Mouse (Mus musculus) limb, embryonic 14.5 days (tissue): Measurements from ENCODE around the gene Plekhj1. TPM values are rescaled to one million over a fixed set of nuclear protein-coding genes. Genes with fewer than 3 reads are reported as not detected.

Source experiments
- ATAC-seq: fragments of 200-750 bp; cut with Nextera tagmentation; 2 replicates; pipeline ENCODE4 v1.8.0; 2017; ENCODE audit warnings: low read depth, moderate number of reproducible peaks, moderate TSS enrichment; ENCODE audit not compliant: low FRiP score
- DNase-seq: peaks from one replicate; pipeline ENCODE4 v3.0.0-alpha.2; 2015; ENCODE audit warnings: low spot score
- H3K27ac ChIP-seq: fragments of 300-500 bp; sonication (generic); replicated peaks from 2 replicates; pipeline ENCODE4 v1.5.1; 2014; ENCODE audit warnings: low read depth, mild to moderate bottlenecking, low read length, moderate library complexity, mixed read lengths
- H3K27me3 ChIP-seq: fragments of 300-500 bp; sonication (generic); 2 replicates; pipeline ENCODE4 v1.6.1; 2014; ENCODE audit warnings: low read length, mixed read lengths; ENCODE audit not compliant: control insufficient read depth, insufficient read depth
- H3K36me3 ChIP-seq: fragments of 300-500 bp; sonication (generic); 2 replicates; pipeline ENCODE4 v1.6.1; 2014; ENCODE audit warnings: mild to moderate bottlenecking, low read length, moderate library complexity, mixed read lengths; ENCODE audit not compliant: control insufficient read depth, insufficient read depth
- H3K4me1 ChIP-seq: fragments of 300-500 bp; sonication (generic); 2 replicates; pipeline ENCODE4 v1.6.1; 2014; ENCODE audit warnings: antibody characterized with exemption, low read length, mixed read lengths; ENCODE audit not compliant: control insufficient read depth, insufficient read depth
- H3K4me2 ChIP-seq: fragments of 300-500 bp; sonication (generic); replicated peaks from 2 replicates; pipeline ENCODE4 v1.6.1; 2014; ENCODE audit warnings: low read depth, mild to moderate bottlenecking, low read length, moderate library complexity; ENCODE audit not compliant: severe bottlenecking
- H3K4me3 ChIP-seq: fragments of 300-500 bp; sonication (generic); replicated peaks from 2 replicates; pipeline ENCODE4 v1.5.1; 2014; ENCODE audit warnings: low read length
- H3K9ac ChIP-seq: fragments of 300-500 bp; sonication (generic); 2 replicates; pipeline ENCODE4 v1.6.1; 2014; ENCODE audit warnings: mild to moderate bottlenecking, low read depth, low read length, moderate library complexity; ENCODE audit not compliant: severe bottlenecking
- H3K9me3 ChIP-seq: fragments of 300-500 bp; sonication (generic); 2 replicates; pipeline ENCODE4 v1.6.1; 2016; ENCODE audit warnings: low read length; ENCODE audit not compliant: control insufficient read depth
- POLR2A ChIP-seq: fragments of 200-500 bp; IDR thresholded peaks from 2 replicates; pipeline ENCODE4 v1.8.0; 2012; ENCODE audit warnings: inconsistent platforms, mild to moderate bottlenecking, moderate library complexity, borderline replicate concordance; ENCODE audit not compliant: insufficient read depth, insufficient read length; ENCODE audit errors: extremely low read depth
- WGBS: fragments of 180-500 bp; shearing (Covaris S2); extraction: QIAGEN DNeasy Blood & Tissue Kit; methylation state at CpG from one replicate; pipeline ENCODE4 v1.1.7; 2014; 5-methylcytosine and 5-hydroxymethylcytosine counted together
- polyA plus RNA-seq, 2 experiments: library from polyadenylated mRNA; depleted of rRNA in 1 of 2; stranded (reverse) in 1 of 2; unstranded in 1 of 2; fragments of >200 nt; fragmentation: Nextera tagmentation in 1 of 2; extraction: Ambion mirVana in 1 of 2; gene quantifications; 2 replicates each; pipeline versions ENCODE4 v1.2.1 to v1.2.3; 2012 to 2014

Plekhj1 gene
- polyA plus RNA-seq, 2 experiments = 109 to 119 TPM

GRCm38 (mm10) chr10:80842334-80842733 is 43.9 kb upstream of the Plekhj1 start:
- no peak overlapping the region for H3K4me2 ChIP-seq

GRCm38 (mm10) chr10:80841685-80842084 is 43.3 kb upstream of the Plekhj1 start:
- no peak for TF ChIP-seq POLR2A
- no peak for ATAC-seq
- Histone ChIP-seq H3K4me2 (no peak overlapping the region), H3K9me3 (no peaks in the 10 kb centered on the region), H3K4me3 (no peak overlapping the region), H3K27me3 (peaks cover 44% of the 10 kb centered on the region), H3K4me1 (no peaks in the 10 kb centered on the region), H3K36me3 (no peaks in the 10 kb centered on the region), H3K9ac (no peak overlapping the region), H3K27ac (no peak overlapping the region)
- DNase-seq = no peak
- WGBS = 82% methylated on average over 2 of the region's 2 CpGs

More at GRCm38 (mm10) chr10:80842334-80842733, 43.9 kb upstream of the Plekhj1 start:
- H3K36me3 ChIP-seq = no peaks in the 10 kb centered on the region
- H3K4me3 ChIP-seq = no peak overlapping the region
- DNase-seq (no peak), ATAC-seq (no peak)
- H3K9ac ChIP-seq = no peak overlapping the region
- no peak overlapping the region for H3K27ac ChIP-seq
- 77% methylated on average over 15 of the region's 15 CpGs for WGBS
- peaks cover 37% of the 10 kb centered on the region for H3K27me3 ChIP-seq
- H3K9me3 ChIP-seq = no peaks in the 10 kb centered on the region
- TF ChIP-seq POLR2A = no peak
- H3K4me1 ChIP-seq = no peaks in the 10 kb centered on the region

GRCm38 (mm10) chr10:80839848-80840247 is 41.4 kb upstream of the Plekhj1 start:
- H3K36me3 ChIP-seq = no peaks in the 10 kb centered on the region
- H3K27ac ChIP-seq = no peak overlapping the region
- H3K4me1 ChIP-seq = no peaks in the 10 kb centered on the region
- WGBS = 59% methylated on average over 6 of the region's 6 CpGs
- peaks cover 53% of the 10 kb centered on the region for H3K27me3 ChIP-seq
- H3K4me3 ChIP-seq = no peak overlapping the region
- H3K4me2 ChIP-seq = no peak overlapping the region
- ATAC-seq (no peak), DNase-seq (no peak)
- no peak for TF ChIP-seq POLR2A
- no peaks in the 10 kb centered on the region for H3K9me3 ChIP-seq
- H3K9ac ChIP-seq = no peak overlapping the region

- no peak overlapping the region for H3K4me3 ChIP-seq
- 64% methylated on average over 2 of the region's 2 CpGs for WGBS
- H3K9me3 ChIP-seq = no peaks in the 10 kb centered on the region
- H3K27ac ChIP-seq = no peak overlapping the region
- DNase-seq (no peak), ATAC-seq (no peak)
- no peak overlapping the region for H3K4me2 ChIP-seq
- no peak for TF ChIP-seq POLR2A
- H3K4me1 ChIP-seq = no peaks in the 10 kb centered on the region
- H3K9ac ChIP-seq = no peak overlapping the region
- no peaks in the 10 kb centered on the region for H3K36me3 ChIP-seq
- H3K27me3 ChIP-seq = peaks cover 52% of the 10 kb centered on the region
Measured at GRCm38 (mm10) chr10:80838346-80838912, 40.0 kb upstream of the Plekhj1 start.

- Histone ChIP-seq H3K9me3 (no peaks in the 10 kb centered on the region), H3K36me3 (no peaks in the 10 kb centered on the region), H3K9ac (no peak overlapping the region), H3K27me3 (peaks cover 46% of the 10 kb centered on the region), H3K27ac (no peak overlapping the region), H3K4me3 (no peak overlapping the region), H3K4me2 (no peak overlapping the region), H3K4me1 (no peaks in the 10 kb centered on the region)
- ATAC-seq = no peak
- DNase-seq = no peak
- no peak for TF ChIP-seq POLR2A
- WGBS = 4% methylated on average over 2 of the region's 2 CpGs
Measured at GRCm38 (mm10) chr10:80837827-80838226, 39.4 kb upstream of the Plekhj1 start.
